Mouse (Mus musculus): ENCODE measurements around the gene Atf3.

- TF ChIP-seq POLR2A (IDR thresholded peaks at IDR 0.05; ENCODE audit: low read depth, low read length), result no peak
- no peak for TF ChIP-seq CTCF (IDR thresholded peaks at IDR 0.05; ENCODE audit: extremely low read depth, insufficient read depth, insufficient read length, insufficient replicate concordance)
Observed at GRCm38 (mm10) chr1:191205791-191206190, 12.0 kb downstream of the Atf3 start.
